Mouse (Mus musculus): ENCODE measurements at regions not wholly inside any gene's neighbourhood (a gene's known extent, or its start where the extent isn't known, plus 50 kb on each side); places are given as distances from the start of the nearest gene placed in this dataset.

GRCm38 (mm10) chr11:56165759-56166158 is 124.9 kb upstream of the Nmur2 start:
- DNase-seq (ENCODE audit: low read depth, low spot score): no peak

DNA sequence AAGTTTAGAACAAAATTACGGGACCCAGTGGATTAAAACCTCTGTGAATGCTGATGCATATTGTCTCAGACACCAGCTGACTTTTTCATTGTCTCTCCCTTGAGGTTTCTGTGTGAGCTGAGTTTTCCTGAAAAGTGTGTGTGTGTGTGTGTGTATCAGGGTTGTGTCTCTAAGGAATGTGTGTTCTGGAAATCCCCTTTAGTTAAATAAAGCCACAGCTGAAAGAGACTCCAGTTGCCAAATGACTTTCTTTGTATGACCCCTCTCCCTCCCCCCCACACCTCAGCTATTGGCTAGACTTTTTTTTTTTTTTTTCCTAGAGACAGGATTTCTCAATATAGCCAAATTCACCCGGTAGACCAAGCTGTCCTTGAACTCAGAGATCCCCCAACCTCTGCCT is 119.5 kb upstream of the Nmur2 start:
- DNase-seq (ENCODE audit: low read depth, low spot score): no peak

DNA sequence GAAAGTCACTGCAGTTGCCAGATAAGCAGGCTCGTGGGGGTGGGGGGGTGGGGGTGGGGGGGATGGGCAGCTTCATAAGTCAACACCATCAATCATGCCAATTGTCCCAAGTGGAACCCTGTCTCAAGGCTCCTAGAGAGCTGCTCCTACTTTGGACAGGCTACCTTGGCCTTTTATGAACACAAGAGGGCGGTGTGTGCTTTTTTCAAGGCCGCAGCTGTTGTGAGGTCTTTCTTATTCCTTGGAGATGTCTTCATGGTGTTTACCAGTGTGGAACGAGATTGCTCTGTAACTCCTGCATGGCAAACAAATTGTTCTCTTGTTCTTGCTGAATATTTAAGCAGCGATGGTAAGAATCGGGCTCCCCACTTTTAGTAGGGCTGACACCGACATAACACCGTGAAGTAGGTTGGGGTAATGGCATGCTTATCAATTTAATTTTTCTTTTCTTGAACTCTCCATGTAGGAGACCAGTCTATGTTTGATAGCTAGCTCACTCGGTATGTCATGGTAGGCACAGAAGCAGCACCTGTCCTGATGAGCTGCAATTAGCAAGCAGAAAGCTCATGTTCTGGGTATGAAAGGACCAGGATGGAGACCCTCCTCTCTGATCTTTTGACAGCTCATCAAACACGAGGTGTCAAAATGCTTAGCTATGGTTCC is 118.7 kb upstream of the Nmur2 start:
- peak; percentile 66 for DNase-seq (ENCODE audit: low read depth, low spot score)

DNA sequence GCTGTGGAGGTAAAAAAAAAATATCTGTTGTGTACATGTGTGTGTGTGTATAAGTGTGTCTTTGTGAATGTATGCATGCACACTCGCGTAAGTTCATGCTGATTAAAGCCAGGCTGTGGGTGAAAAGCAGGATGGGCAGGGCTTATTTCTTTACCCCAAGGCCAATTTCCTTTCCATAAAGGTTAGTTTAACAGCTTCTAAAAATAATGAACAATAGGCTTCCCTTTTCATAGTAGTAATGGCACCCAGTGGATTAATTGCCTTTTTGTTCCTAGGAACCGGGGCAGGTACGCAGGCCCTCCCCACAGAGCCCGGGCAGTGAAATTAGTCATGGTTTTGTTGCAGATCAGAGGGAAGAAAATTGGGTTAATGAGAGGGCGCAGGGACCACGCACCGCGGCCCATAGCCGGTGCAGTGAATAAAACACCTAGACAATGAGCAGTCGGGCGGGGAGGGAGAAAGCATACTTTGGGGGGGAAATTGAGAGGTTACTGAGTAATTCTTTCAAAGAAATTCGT is 110.1 kb upstream of the Nmur2 start:
- no peak for DNase-seq (ENCODE audit: low read depth, low spot score)

DNA sequence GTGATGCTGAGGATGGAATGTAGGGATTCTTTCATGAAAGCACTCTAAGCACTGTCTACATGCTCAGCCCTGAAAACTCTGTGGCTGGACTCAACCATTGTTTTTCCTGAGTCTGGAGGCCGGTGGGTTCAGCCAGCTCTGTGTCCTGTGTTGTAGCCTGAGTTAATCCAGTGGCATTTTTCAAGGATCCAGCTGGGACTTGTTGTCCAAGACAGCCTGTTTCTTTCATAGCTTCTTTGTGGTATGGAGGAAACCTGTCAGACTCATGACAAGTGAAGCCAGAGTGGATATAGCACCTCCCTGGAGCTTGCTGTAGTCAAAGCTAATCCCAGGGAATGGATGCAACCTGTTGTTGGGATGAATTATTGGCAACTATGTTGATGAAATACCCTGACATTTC is 108.9 kb upstream of the Nmur2 start:
- DNase-seq (ENCODE audit: low read depth, low spot score): no peak

GRCm38 (mm10) chr11:56148956-56149355 is 108.1 kb upstream of the Nmur2 start:
- DNase-seq (ENCODE audit: low read depth, low spot score): no peak

DNA sequence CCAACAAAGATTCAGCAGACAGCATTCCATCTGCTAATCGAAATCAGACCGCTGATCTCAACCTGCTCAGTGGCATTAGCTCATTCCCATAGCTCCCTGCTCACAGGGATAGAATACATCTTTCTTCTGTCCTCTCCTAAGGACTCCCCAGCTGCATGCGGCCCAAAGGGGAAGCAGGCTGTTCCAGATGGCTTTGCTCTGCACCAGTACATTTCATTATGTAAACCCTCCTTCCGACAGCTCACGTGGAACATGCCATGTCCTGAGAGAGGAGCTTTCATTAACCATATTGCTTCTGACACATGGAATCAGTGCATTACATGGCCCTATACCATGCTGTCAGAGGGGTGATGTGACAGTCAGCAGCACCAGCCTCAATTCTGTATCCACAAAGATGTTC is 105.9 kb upstream of the Nmur2 start:
- no peak for DNase-seq (ENCODE audit: low read depth, low spot score)

DNA sequence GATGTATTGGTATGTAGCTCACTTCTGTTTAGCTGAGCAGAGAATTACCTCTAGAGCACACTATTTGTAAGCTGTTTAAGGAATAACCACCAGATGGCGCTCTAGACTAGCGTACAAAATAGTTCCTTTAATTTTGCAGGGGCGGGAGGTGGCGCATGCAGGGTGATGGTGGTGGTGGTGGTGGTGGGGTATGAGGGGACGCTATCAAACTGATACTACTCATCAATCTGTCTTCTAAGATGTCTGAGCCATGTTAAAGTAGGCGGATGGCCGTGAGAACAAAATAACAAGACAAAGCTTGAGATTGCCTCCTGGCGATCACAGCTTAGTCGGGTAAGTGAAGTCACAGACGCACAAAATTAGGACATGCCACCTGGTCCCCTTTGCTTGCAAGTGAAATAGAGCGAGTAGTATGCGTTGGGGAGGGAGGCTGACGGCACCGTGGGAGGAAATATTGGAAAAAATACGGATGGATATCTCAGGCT is 90.6 kb upstream of the Nmur2 start:
- peak; percentile 71 for DNase-seq (ENCODE audit: low read depth, low spot score)

DNA sequence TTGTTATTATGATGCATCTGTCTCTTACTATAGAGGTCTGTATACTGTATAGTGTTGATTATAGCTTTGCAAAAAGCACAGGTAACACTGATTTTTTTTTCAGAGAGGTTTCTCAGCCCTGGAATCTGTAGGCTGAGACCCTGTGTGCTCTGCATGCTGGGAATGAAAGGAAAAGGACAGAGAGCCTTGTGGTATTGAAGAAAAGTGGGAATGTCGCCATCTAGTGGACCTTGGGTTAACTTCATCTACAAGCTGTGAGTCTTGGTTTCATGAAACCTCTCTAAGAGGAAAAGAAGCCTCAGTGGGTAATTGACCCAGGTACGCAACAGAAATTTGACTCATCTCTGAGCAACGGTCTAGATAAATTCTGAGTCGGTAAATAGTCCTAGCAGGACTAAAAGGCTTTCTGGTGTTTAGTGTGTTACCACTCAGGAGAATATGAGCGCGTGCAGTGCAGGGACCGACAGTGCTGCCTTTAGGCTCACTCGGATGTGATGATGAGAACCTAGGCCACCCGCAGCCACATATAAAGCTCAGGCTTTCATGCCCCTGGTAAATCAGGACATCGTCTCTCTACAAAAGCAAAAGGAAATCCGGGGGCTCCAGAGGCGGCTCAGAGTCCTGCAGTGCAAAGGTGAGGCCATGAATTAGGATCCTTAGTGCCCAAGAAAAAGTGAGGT is 75.9 kb upstream of the Nmur2 start:
- peak; percentile 23 for DNase-seq (ENCODE audit: low read depth, low spot score)

GRCm38 (mm10) chr11:56107929-56108328 is 67.1 kb upstream of the Nmur2 start:
- DNase-seq (ENCODE audit: low read depth, low spot score): peak; percentile 87

DNA sequence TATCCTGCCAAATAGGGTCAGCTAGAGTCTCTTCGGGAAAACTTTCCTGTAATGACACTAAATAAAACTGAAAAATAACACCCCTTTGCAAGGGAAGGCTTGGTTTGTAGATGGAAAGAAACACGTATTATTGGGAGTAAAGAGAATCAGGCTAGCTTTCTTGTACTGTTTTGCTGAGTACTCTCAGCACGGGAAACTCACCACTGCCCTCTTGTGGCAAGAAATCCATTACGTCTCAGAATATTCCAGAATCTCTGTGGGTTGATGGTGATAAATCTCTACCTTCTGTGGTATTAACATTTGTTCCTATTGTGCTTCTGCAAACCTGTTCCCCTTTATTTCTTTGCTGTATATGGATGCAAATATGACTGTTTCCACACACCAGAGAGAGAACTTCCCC is 64.8 kb upstream of the Nmur2 start:
- peak; percentile 63 for DNase-seq (ENCODE audit: low read depth, low spot score)

DNA sequence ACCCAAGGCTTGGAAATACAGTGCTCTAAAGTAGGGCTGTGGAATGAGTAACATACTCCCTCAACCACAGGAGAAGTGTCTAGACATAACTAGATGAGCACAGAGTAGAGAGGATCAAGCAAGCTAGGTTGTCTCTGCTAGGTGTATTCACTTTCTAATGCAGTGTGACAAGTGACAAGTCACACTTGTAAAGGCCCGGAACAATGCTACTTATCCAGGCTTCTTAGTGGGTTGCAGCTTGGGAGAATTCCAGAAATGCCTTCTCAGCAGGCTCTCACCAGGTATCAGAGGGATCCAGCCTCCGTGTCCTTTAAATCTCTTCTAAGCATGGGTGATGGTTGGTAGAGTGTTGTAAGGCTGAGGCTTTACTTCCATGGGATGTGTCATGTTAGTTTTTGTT is 52.1 kb upstream of the Nmur2 start:
- no peak for DNase-seq (ENCODE audit: low read depth, low spot score)
